Mouse (Mus musculus) midbrain, embryonic 14.5 days (tissue): ENCODE results near the gene Esr1. TPM values are rescaled to one million over a fixed set of nuclear protein-coding genes. Genes with fewer than 3 reads are reported as not detected.
A peak's percentile ranks its signal among the peaks of the same experiment; 100 is the strongest.

Experiments used
- ATAC-seq: fragments of 200-750 bp; cut with Nextera tagmentation; 2 replicates; pipeline ENCODE4 v1.8.0; 2017; ENCODE audit warnings: moderate number of reproducible peaks, moderate library complexity; ENCODE audit not compliant: low FRiP score, low TSS enrichment
- DNase-seq: peaks from one replicate; pipeline ENCODE4 v3.0.0-alpha.2; 2015
- H3K27ac ChIP-seq: fragments of 300-500 bp; sonication (generic); replicated peaks from 2 replicates; pipeline ENCODE4 v1.5.1; 2014; ENCODE audit warnings: mild to moderate bottlenecking, low read depth, low read length, moderate library complexity
- H3K27me3 ChIP-seq: fragments of 300-500 bp; sonication (generic); 2 replicates; pipeline ENCODE4 v1.6.1; 2014; ENCODE audit warnings: low read length, control low read depth, mixed read lengths; ENCODE audit not compliant: control insufficient read depth, insufficient read depth
- H3K36me3 ChIP-seq: fragments of 300-500 bp; sonication (generic); 2 replicates; pipeline ENCODE4 v1.6.1; 2014; ENCODE audit warnings: low read length, control low read depth; ENCODE audit not compliant: control insufficient read depth, insufficient read depth
- H3K4me1 ChIP-seq: fragments of 300-500 bp; sonication (generic); 2 replicates; pipeline ENCODE4 v1.6.1; 2014; ENCODE audit warnings: mild to moderate bottlenecking, antibody characterized with exemption, low read length, control low read depth; ENCODE audit not compliant: control insufficient read depth, insufficient read depth
- H3K4me2 ChIP-seq: fragments of 300-500 bp; sonication (generic); 2 replicates; pipeline ENCODE4 v1.6.1; 2014; ENCODE audit warnings: mild to moderate bottlenecking, low read length, moderate library complexity
- H3K4me3 ChIP-seq: fragments of 300-500 bp; sonication (generic); replicated peaks from 2 replicates; pipeline ENCODE4 v1.5.1; 2014; ENCODE audit warnings: low read depth, low read length
- H3K9ac ChIP-seq: fragments of 300-500 bp; sonication (generic); replicated peaks from 2 replicates; pipeline ENCODE4 v1.6.1; 2014; ENCODE audit warnings: mild to moderate bottlenecking, low read length, moderate library complexity
- H3K9me3 ChIP-seq: fragments of 300-500 bp; sonication (generic); 2 replicates; pipeline ENCODE4 v1.6.1; 2016; ENCODE audit warnings: low read length, control low read depth, mixed read lengths; ENCODE audit not compliant: control insufficient read depth
- WGBS: fragments of 180-500 bp; shearing (Covaris S2); extraction: QIAGEN DNeasy Blood & Tissue Kit; methylation state at CpG from one replicate; pipeline ENCODE4 v1.1.7; 2014; 5-methylcytosine and 5-hydroxymethylcytosine counted together
- polyA plus RNA-seq: library from polyadenylated mRNA; unstranded; fragments of >200 nt; fragmentation: Nextera tagmentation; extraction: Ambion mirVana; gene quantifications from 2 replicates; pipeline ENCODE4 v1.2.1, GENCODE M21; 2014

The Esr1 gene
- polyA plus RNA-seq, 1 experiment from 2014 or later, result 0.30 TPM

DNA sequence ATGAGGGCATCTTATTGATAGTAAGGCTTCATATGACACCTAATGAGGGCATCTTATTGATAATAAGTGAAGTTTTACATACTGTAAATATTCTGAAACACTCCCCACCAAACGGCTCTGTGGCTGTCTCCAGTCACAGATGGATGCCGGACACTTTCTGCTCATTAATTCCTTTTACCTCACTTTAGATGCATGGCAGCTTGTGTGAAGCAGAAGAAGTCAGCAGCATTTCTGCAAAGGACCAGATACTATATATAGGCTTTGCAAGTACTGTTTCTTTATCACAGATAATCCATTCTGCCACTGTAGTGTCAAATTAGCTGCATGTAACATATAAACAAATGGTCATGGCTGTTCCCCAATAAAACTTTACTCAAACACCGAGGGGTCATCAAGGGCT, 274.1 kb downstream of the Esr1 start:
- Histone ChIP-seq H3K9me3 (no peaks in the 10 kb centered on the region), H3K4me1 (no peaks in the 10 kb centered on the region), H3K27ac (no peak overlapping the region), H3K4me3 (no peak overlapping the region), H3K27me3 (no peaks in the 10 kb centered on the region), H3K9ac (no peak overlapping the region), H3K4me2 (no peak overlapping the region), H3K36me3 (no peaks in the 10 kb centered on the region)
- no peak for DNase-seq
- 85% methylated on average over 3 of the region's 3 CpGs for WGBS
- ATAC-seq, result no peak

DNA sequence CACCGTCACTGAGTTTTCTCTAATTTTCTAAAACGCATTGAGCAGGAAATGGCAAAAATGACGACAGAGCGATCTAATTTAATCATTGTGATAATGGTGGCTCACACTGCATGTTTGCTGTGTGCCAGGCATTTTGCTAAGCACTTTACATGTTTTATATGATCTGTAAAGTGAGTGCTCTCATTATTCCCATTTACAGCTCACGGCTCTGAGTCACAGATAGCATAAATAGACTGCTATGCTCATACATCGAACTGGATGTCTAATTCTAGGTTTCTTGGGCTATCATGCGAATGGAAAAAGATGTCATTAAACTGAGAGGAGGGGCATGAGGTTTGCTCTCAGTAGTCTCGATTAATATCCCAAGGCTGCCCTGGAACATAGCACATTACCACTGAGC, 274.6 kb downstream of the Esr1 start:
- 86% methylated on average over 8 of the region's 8 CpGs for WGBS
- no peak overlapping the region for H3K9ac ChIP-seq
- H3K4me1 ChIP-seq, result no peaks in the 10 kb centered on the region
- H3K9me3 ChIP-seq, result no peaks in the 10 kb centered on the region
- no peaks in the 10 kb centered on the region for H3K27me3 ChIP-seq
- H3K36me3 ChIP-seq, result no peaks in the 10 kb centered on the region
- ATAC-seq (no peak), DNase-seq (no peak)
- no peak overlapping the region for H3K4me2 ChIP-seq
- no peak overlapping the region for H3K27ac ChIP-seq
- H3K4me3 ChIP-seq, result no peak overlapping the region

DNA sequence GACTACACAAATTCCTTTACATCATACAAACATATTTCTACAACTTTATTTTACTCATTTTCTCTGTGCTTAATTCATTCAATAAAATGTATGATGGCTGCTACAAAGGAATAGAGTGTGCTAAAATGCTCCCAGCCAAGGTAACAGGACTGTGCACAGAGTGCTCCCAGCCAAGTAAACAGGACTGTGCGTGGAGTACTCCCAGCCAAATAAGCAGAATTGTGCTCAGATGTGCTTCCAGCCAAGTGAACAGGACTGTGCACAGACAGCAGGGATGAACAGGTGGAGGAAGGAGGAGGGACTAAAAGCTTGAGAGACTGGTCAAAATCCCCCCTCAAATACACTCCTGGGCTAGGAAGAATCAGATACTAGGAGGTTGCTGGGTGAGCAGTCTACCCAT, 282.1 kb downstream of the Esr1 start:
- Histone ChIP-seq H3K27me3 (no peaks in the 10 kb centered on the region), H3K4me1 (no peaks in the 10 kb centered on the region), H3K36me3 (no peaks in the 10 kb centered on the region), H3K9ac (no peak overlapping the region), H3K4me3 (no peak overlapping the region), H3K9me3 (no peaks in the 10 kb centered on the region), H3K4me2 (no peak overlapping the region), H3K27ac (no peak overlapping the region)
- WGBS, result 43% methylated on average over 1 of the region's 1 CpGs
- ATAC-seq (peak; percentile 50; the same call in 1 of the 2 replicates), DNase-seq (no peak)

DNA sequence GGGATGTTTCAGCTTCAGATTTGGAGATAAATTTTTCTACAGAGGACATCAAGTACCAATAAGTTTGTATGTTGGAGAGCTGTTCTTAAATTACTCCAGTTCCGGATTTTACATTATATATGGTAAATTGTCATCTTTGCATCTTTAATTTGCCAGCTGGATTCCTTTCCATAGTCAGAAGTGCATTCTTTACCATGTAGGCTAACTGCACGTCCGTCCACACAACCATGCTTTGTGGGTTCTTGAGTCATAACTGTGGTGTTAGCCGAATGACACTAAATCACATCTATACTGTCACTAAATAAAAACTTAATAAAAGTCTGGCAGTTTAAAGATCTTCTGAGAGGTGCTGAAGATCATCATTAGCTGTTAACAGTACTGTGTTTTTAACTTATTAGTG, 286.4 kb downstream of the Esr1 start:
- DNase-seq (no peak), ATAC-seq (no peak)
- Histone ChIP-seq H3K9ac (no peak overlapping the region), H3K36me3 (no peaks in the 10 kb centered on the region), H3K4me3 (no peak overlapping the region), H3K4me2 (no peak overlapping the region), H3K27ac (no peak overlapping the region), H3K9me3 (no peaks in the 10 kb centered on the region), H3K27me3 (no peaks in the 10 kb centered on the region), H3K4me1 (no peaks in the 10 kb centered on the region)
- 79% methylated on average over 4 of the region's 4 CpGs for WGBS

DNA sequence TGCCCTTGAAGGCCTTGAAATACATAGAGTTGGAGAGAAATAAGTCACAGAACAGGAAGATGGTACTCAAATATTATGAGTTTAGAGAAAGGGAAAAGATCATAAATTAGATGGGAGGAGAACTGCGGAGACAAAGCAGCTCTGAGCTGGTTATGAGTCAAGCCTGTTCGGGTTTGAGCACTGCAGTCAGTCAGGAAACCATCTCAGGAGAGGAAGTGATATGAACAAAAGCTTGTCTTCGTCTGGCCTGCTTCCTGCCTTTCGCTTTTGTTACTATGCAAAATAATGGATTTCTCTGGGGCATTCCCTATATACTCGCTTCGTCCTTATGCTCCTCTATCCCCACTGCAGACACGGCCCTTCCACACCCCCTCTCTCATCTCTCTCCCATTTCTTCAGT, 288.9 kb downstream of the Esr1 start:
- Histone ChIP-seq H3K4me2 (no peak overlapping the region), H3K4me3 (no peak overlapping the region), H3K27me3 (no peaks in the 10 kb centered on the region), H3K4me1 (no peaks in the 10 kb centered on the region), H3K27ac (no peak overlapping the region), H3K9ac (no peak overlapping the region), H3K36me3 (no peaks in the 10 kb centered on the region), H3K9me3 (no peaks in the 10 kb centered on the region)
- WGBS, result 74% methylated on average over 7 of the region's 7 CpGs
- DNase-seq (no peak), ATAC-seq (no peak)

DNA sequence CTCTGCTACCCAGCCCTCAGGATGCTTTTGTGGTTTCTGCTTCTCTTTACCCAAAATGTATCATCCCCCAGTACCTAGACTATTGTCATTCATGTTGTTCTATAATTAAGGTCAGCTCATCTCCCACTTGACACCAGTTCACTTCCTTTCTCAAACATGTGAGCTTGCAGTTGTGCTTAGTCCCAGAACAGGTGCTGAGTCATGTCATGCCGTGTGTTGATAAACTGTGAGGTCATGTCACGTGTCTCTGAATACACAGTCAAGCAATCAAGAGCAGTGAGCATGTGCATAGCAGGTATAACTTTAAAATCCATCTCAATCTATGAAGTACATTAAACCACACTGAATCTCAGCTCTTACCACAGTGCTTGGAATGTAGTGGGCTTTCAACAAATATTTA, 297.9 kb downstream of the Esr1 start:
- Histone ChIP-seq H3K27me3 (no peaks in the 10 kb centered on the region), H3K36me3 (no peaks in the 10 kb centered on the region), H3K27ac (no peak overlapping the region), H3K9ac (no peak overlapping the region), H3K9me3 (no peaks in the 10 kb centered on the region), H3K4me1 (no peaks in the 10 kb centered on the region), H3K4me3 (no peak overlapping the region), H3K4me2 (no peak overlapping the region)
- WGBS, result 89% methylated on average over 2 of the region's 2 CpGs
- DNase-seq, result no peak
- ATAC-seq, result no peak

DNA sequence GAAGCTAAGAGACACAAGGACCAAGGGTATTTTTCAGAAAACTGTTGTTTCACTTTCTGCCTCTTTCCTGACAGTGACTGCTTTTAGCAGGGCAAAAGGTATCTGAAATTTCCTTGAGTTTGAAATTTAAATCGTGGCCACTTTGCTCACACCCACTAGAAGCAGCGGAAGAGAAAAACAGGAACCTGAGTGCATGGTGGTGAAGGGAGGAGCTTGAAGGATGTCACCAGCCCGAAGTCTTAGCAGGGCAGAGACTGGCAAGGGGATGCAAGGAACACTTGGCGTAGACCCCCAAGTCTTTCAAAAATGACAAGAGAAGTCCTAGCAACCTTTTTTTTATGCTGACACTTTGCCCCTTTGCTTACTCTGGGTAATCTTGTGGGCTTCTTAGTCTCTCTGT, 299.1 kb downstream of the Esr1 start:
- H3K27ac ChIP-seq, result no peak overlapping the region
- no peak for ATAC-seq
- H3K36me3 ChIP-seq, result no peaks in the 10 kb centered on the region
- H3K4me2 ChIP-seq, result no peak overlapping the region
- no peak for DNase-seq
- H3K4me1 ChIP-seq, result no peaks in the 10 kb centered on the region
- no peaks in the 10 kb centered on the region for H3K9me3 ChIP-seq
- no peaks in the 10 kb centered on the region for H3K27me3 ChIP-seq
- no peak overlapping the region for H3K9ac ChIP-seq
- 87% methylated on average over 4 of the region's 4 CpGs for WGBS
- no peak overlapping the region for H3K4me3 ChIP-seq

DNA sequence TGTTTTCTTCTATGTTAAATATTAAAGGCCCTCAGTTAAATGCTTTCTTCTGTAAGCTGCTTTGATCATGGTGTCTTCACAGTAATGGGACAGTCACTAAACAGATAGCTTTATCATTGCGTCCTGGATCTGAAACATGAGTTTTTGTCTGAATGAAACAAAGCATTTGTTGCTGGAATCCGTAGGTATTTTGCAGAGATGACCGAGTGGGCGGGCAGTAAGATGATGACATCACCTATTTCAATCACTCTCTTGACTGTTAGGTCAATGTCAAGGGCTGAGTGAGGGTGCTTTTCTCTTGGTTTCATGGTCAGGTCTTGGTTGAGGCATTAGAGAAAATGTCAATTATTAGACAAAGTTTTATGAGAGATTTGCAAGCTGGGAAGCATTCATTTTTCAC, 307.7 kb downstream of the Esr1 start:
- Histone ChIP-seq H3K4me2 (no peak overlapping the region), H3K4me3 (no peak overlapping the region), H3K4me1 (no peaks in the 10 kb centered on the region), H3K9ac (no peak overlapping the region), H3K27ac (no peak overlapping the region), H3K27me3 (no peaks in the 10 kb centered on the region), H3K36me3 (no peaks in the 10 kb centered on the region), H3K9me3 (no peaks in the 10 kb centered on the region)
- 89% methylated on average over 4 of the region's 4 CpGs for WGBS
- no peak for DNase-seq
- no peak for ATAC-seq

DNA sequence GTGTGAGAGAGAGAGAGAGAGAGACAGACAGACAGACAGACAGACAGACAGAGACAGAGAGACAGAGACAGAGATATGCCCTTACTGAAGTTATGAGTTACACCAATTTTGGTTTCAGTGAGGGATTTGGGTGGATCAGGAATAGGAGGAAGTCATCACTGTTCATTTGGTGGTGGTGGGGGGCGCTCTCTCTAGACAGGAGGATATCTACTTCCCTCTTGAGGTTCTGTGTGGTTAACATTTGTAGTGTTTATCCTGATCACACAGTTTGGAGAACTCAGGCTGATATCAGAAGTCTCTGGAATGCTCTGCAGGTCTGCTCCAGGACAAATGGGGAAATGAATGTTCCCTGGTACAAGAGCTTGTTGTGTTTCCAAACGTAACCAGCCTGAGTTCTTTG, 312.2 kb downstream of the Esr1 start:
- H3K27ac ChIP-seq, result no peak overlapping the region
- H3K27me3 ChIP-seq, result no peaks in the 10 kb centered on the region
- ATAC-seq, result no peak
- no peaks in the 10 kb centered on the region for H3K9me3 ChIP-seq
- H3K4me3 ChIP-seq, result no peak overlapping the region
- no peak overlapping the region for H3K4me2 ChIP-seq
- no peak for DNase-seq
- H3K9ac ChIP-seq, result no peak overlapping the region
- no peaks in the 10 kb centered on the region for H3K4me1 ChIP-seq
- H3K36me3 ChIP-seq, result no peaks in the 10 kb centered on the region
- 83% methylated on average over 2 of the region's 2 CpGs for WGBS
